Mouse (Mus musculus): ENCODE data around the gene Zfp664. TPM values are rescaled to one million over a fixed set of nuclear protein-coding genes. Genes with fewer than 3 reads are reported as not detected.

Gene Zfp664
- polyA plus RNA-seq, 1 experiment from 2014 or later: 54.2 TPM

DNA sequence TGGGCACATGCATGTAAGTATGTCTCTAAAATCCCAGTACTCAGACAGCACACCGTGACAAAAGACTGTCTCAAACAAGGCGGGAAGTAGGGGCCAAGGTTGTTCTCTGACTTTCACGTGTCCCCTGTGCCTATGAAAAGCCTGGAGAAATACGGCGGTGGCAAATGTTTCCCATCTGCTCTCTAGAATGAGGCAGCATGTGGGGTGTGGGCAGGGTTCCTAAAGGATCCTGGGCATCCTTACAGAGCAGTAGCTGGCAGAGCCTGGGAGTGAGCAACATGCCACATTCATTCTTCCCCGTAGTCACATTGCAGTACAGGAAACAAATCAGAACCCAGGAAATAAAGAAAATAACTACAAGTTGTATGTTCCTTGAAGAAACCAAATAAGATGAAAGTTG, 21.4 kb downstream of the Zfp664 start:
- H3K36me3 ChIP-seq (ENCODE audit: control insufficient read depth, insufficient read depth): peaks cover 24% of the 10 kb centered on the region

GRCm38 (mm10) chr5:124888661-124889060, 26.2 kb downstream of the Zfp664 start:
- 89% methylated on average over 8 of the region's 8 CpGs for WGBS
- peaks cover 23% of the 10 kb centered on the region for H3K36me3 ChIP-seq (ENCODE audit: control insufficient read depth, insufficient read depth)
- no peak overlapping the region for H3K4me3 ChIP-seq (ENCODE audit: low read length)
- H3K27ac ChIP-seq (ENCODE audit: low read length): no peak overlapping the region
- no peak overlapping the region for H3K4me2 ChIP-seq (ENCODE audit: low read depth, low read length)
- no peak for ATAC-seq (replicated peaks; ENCODE audit: extremely low read depth, insufficient read depth, low FRiP score)
- no peaks in the 10 kb centered on the region for H3K4me1 ChIP-seq (ENCODE audit: control insufficient read depth, insufficient read depth, low read length)
- H3K27me3 ChIP-seq (ENCODE audit: control insufficient read depth, insufficient read depth, low read length): no peaks in the 10 kb centered on the region
- no peak overlapping the region for H3K9ac ChIP-seq (ENCODE audit: low read length)
- H3K9me3 ChIP-seq (replicated peaks; ENCODE audit: control insufficient read depth, low read length): no peaks in the 10 kb centered on the region

More for the DNA sequence above, 21.4 kb downstream of the Zfp664 start:
- Histone ChIP-seq H3K4me1 (ENCODE audit: control insufficient read depth, insufficient read depth, low read length) (no peaks in the 10 kb centered on the region), H3K27me3 (ENCODE audit: control insufficient read depth, insufficient read depth, low read length) (no peaks in the 10 kb centered on the region), H3K9me3 (replicated peaks; ENCODE audit: control insufficient read depth, low read length) (no peaks in the 10 kb centered on the region), H3K9ac (ENCODE audit: low read length) (no peak overlapping the region), H3K27ac (ENCODE audit: low read length) (no peak overlapping the region), H3K4me2 (ENCODE audit: low read depth, low read length) (no peak overlapping the region), H3K4me3 (ENCODE audit: low read length) (no peak overlapping the region)
- 89% methylated on average over 6 of the region's 6 CpGs for WGBS
- ATAC-seq (replicated peaks; ENCODE audit: extremely low read depth, insufficient read depth, low FRiP score): no peak

- Histone ChIP-seq H3K9me3 (replicated peaks; ENCODE audit: control insufficient read depth, low read length) (no peaks in the 10 kb centered on the region), H3K4me3 (ENCODE audit: low read length) (no peak overlapping the region), H3K36me3 (ENCODE audit: control insufficient read depth, insufficient read depth) (peaks cover 5% of the 10 kb centered on the region), H3K4me1 (ENCODE audit: control insufficient read depth, insufficient read depth, low read length) (no peaks in the 10 kb centered on the region), H3K4me2 (ENCODE audit: low read depth, low read length) (no peak overlapping the region), H3K9ac (ENCODE audit: low read length) (no peak overlapping the region), H3K27ac (ENCODE audit: low read length) (no peak overlapping the region), H3K27me3 (ENCODE audit: control insufficient read depth, insufficient read depth, low read length) (no peaks in the 10 kb centered on the region)
- WGBS: 48% methylated on average over 3 of the region's 3 CpGs
- no peak for ATAC-seq (replicated peaks; ENCODE audit: extremely low read depth, insufficient read depth, low FRiP score)
Measured at GRCm38 (mm10) chr5:124891921-124892370, 29.5 kb downstream of the Zfp664 start.

GRCm38 (mm10) chr5:124896135-124896534, 33.6 kb downstream of the Zfp664 start:
- Histone ChIP-seq H3K36me3 (ENCODE audit: control insufficient read depth, insufficient read depth) (no peaks in the 10 kb centered on the region), H3K4me1 (ENCODE audit: control insufficient read depth, insufficient read depth, low read length) (peaks cover 6% of the 10 kb centered on the region), H3K27me3 (ENCODE audit: control insufficient read depth, insufficient read depth, low read length) (no peaks in the 10 kb centered on the region), H3K4me2 (ENCODE audit: low read depth, low read length) (no peak overlapping the region), H3K9ac (ENCODE audit: low read length) (no peak overlapping the region), H3K27ac (ENCODE audit: low read length) (no peak overlapping the region), H3K4me3 (ENCODE audit: low read length) (no peak overlapping the region), H3K9me3 (replicated peaks; ENCODE audit: control insufficient read depth, low read length) (no peaks in the 10 kb centered on the region)
- WGBS: 47% methylated on average over 7 of the region's 8 CpGs
- ATAC-seq (replicated peaks; ENCODE audit: extremely low read depth, insufficient read depth, low FRiP score): no peak

GRCm38 (mm10) chr5:124899945-124900631, 37.6 kb downstream of the Zfp664 start:
- Histone ChIP-seq H3K4me2 (ENCODE audit: low read depth, low read length) (peak overlapping the region; percentile 76), H3K27me3 (ENCODE audit: control insufficient read depth, insufficient read depth, low read length) (no peaks in the 10 kb centered on the region), H3K9me3 (replicated peaks; ENCODE audit: control insufficient read depth, low read length) (no peaks in the 10 kb centered on the region), H3K9ac (ENCODE audit: low read length) (peak overlapping the region; percentile 43), H3K36me3 (ENCODE audit: control insufficient read depth, insufficient read depth) (no peaks in the 10 kb centered on the region), H3K4me1 (ENCODE audit: control insufficient read depth, insufficient read depth, low read length) (peaks cover 6% of the 10 kb centered on the region), H3K4me3 (ENCODE audit: low read length) (peak overlapping the region; percentile 36), H3K27ac (ENCODE audit: low read length) (no peak overlapping the region)
- 16% methylated on average over 20 of the region's 20 CpGs for WGBS
- peak; percentile 57 for ATAC-seq (replicated peaks; ENCODE audit: extremely low read depth, insufficient read depth, low FRiP score)

- H3K9me3 ChIP-seq (replicated peaks; ENCODE audit: control insufficient read depth, low read length): no peaks in the 10 kb centered on the region
- H3K27ac ChIP-seq (ENCODE audit: low read length): no peak overlapping the region
- no peak for ATAC-seq (replicated peaks; ENCODE audit: extremely low read depth, insufficient read depth, low FRiP score)
- no peak overlapping the region for H3K4me3 ChIP-seq (ENCODE audit: low read length)
- WGBS: 64% methylated on average over 19 of the region's 19 CpGs
- H3K9ac ChIP-seq (ENCODE audit: low read length): no peak overlapping the region
- H3K36me3 ChIP-seq (ENCODE audit: control insufficient read depth, insufficient read depth): no peaks in the 10 kb centered on the region
- peaks cover 6% of the 10 kb centered on the region for H3K4me1 ChIP-seq (ENCODE audit: control insufficient read depth, insufficient read depth, low read length)
- H3K27me3 ChIP-seq (ENCODE audit: control insufficient read depth, insufficient read depth, low read length): no peaks in the 10 kb centered on the region
- H3K4me2 ChIP-seq (ENCODE audit: low read depth, low read length): no peak overlapping the region
Measured at GRCm38 (mm10) chr5:124900738-124901490, 38.4 kb downstream of the Zfp664 start.

GRCm38 (mm10) chr5:124901675-124902074, 39.2 kb downstream of the Zfp664 start:
- no peak overlapping the region for H3K9ac ChIP-seq (ENCODE audit: low read length)
- H3K4me2 ChIP-seq (ENCODE audit: low read depth, low read length): no peak overlapping the region
- no peaks in the 10 kb centered on the region for H3K36me3 ChIP-seq (ENCODE audit: control insufficient read depth, insufficient read depth)
- no peaks in the 10 kb centered on the region for H3K9me3 ChIP-seq (replicated peaks; ENCODE audit: control insufficient read depth, low read length)
- 83% methylated on average over 6 of the region's 6 CpGs for WGBS
- peaks cover 6% of the 10 kb centered on the region for H3K4me1 ChIP-seq (ENCODE audit: control insufficient read depth, insufficient read depth, low read length)
- no peak overlapping the region for H3K4me3 ChIP-seq (ENCODE audit: low read length)
- H3K27me3 ChIP-seq (ENCODE audit: control insufficient read depth, insufficient read depth, low read length): no peaks in the 10 kb centered on the region
- no peak overlapping the region for H3K27ac ChIP-seq (ENCODE audit: low read length)
- no peak for ATAC-seq (replicated peaks; ENCODE audit: extremely low read depth, insufficient read depth, low FRiP score)

GRCm38 (mm10) chr5:124902195-124902594, 39.7 kb downstream of the Zfp664 start:
- Histone ChIP-seq H3K9me3 (replicated peaks; ENCODE audit: control insufficient read depth, low read length) (no peaks in the 10 kb centered on the region), H3K4me1 (ENCODE audit: control insufficient read depth, insufficient read depth, low read length) (peaks cover 6% of the 10 kb centered on the region), H3K27ac (ENCODE audit: low read length) (no peak overlapping the region), H3K27me3 (ENCODE audit: control insufficient read depth, insufficient read depth, low read length) (no peaks in the 10 kb centered on the region), H3K4me3 (ENCODE audit: low read length) (no peak overlapping the region), H3K4me2 (ENCODE audit: low read depth, low read length) (no peak overlapping the region), H3K9ac (ENCODE audit: low read length) (no peak overlapping the region), H3K36me3 (ENCODE audit: control insufficient read depth, insufficient read depth) (no peaks in the 10 kb centered on the region)
- ATAC-seq (replicated peaks; ENCODE audit: extremely low read depth, insufficient read depth, low FRiP score): no peak
- 80% methylated on average over 10 of the region's 10 CpGs for WGBS

DNA sequence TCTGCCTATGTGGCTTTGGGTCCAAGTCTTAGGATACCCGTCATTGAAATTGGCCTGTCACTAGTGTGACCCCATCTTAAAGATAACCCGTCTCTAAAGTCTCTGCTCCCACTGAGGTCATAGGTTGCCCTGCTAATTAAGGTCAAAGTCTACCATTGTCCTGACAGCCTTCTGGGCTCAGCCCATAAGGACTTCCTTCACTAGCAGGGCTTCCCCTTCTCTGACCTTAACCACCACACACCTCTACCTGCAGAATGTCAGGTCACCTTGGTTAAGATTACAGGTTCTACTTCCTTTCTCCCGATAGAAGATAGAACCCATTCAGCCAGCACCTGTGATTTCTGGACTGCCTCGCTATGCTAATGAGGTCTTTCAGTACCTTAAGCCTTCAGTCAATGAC, 41.4 kb downstream of the Zfp664 start:
- Histone ChIP-seq H3K4me1 (ENCODE audit: control insufficient read depth, insufficient read depth, low read length) (peaks cover 6% of the 10 kb centered on the region), H3K9me3 (replicated peaks; ENCODE audit: control insufficient read depth, low read length) (no peaks in the 10 kb centered on the region), H3K36me3 (ENCODE audit: control insufficient read depth, insufficient read depth) (no peaks in the 10 kb centered on the region), H3K9ac (ENCODE audit: low read length) (no peak overlapping the region), H3K4me3 (ENCODE audit: low read length) (no peak overlapping the region), H3K27me3 (ENCODE audit: control insufficient read depth, insufficient read depth, low read length) (no peaks in the 10 kb centered on the region), H3K4me2 (ENCODE audit: low read depth, low read length) (no peak overlapping the region), H3K27ac (ENCODE audit: low read length) (no peak overlapping the region)
- 78% methylated on average over 4 of the region's 4 CpGs for WGBS
- ATAC-seq (replicated peaks; ENCODE audit: extremely low read depth, insufficient read depth, low FRiP score): no peak
